Mouse (Mus musculus) gastrocnemius, adult 8-10 months (tissue): Measurements from ENCODE around the gene Slc9a1. TPM values are rescaled to one million over a fixed set of nuclear protein-coding genes. Genes with fewer than 3 reads are reported as not detected.

Source experiments
- DNase-seq, 2 experiments: peaks; one replicate each; pipeline ENCODE4 v3.0.0; 2022; ENCODE audit warnings: low spot score in 2 of 2
- total RNA-seq, 4 experiments: library from RNA; stranded (reverse); gene quantifications; 2 replicates each; pipeline ENCODE4 v1.2.4; 2022

The Slc9a1 gene
- total RNA-seq, 4 experiments from 2014 or later: 6.9 to 9.8 (median 8.4) TPM

DNA sequence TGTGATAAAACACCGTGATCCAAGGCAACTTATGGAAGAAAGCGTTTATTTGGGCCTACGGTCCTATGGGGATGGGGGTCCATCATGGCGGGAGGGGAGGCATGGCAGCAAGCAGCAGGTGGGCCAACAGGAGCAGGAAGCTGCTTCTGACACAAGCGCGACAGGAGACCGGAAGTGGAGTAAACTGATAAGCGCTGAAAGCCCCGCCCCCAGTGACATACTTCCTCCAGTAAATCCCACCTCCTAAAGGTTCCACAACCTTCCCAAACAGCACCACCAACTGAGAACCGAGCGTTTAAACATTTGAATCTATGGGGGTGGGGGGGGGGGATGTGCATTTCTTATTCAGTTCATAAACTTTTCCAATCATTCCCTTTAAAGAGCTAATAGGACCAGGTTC, 66.4 kb downstream of the Slc9a1 start:
- DNase-seq: no peak

DNA sequence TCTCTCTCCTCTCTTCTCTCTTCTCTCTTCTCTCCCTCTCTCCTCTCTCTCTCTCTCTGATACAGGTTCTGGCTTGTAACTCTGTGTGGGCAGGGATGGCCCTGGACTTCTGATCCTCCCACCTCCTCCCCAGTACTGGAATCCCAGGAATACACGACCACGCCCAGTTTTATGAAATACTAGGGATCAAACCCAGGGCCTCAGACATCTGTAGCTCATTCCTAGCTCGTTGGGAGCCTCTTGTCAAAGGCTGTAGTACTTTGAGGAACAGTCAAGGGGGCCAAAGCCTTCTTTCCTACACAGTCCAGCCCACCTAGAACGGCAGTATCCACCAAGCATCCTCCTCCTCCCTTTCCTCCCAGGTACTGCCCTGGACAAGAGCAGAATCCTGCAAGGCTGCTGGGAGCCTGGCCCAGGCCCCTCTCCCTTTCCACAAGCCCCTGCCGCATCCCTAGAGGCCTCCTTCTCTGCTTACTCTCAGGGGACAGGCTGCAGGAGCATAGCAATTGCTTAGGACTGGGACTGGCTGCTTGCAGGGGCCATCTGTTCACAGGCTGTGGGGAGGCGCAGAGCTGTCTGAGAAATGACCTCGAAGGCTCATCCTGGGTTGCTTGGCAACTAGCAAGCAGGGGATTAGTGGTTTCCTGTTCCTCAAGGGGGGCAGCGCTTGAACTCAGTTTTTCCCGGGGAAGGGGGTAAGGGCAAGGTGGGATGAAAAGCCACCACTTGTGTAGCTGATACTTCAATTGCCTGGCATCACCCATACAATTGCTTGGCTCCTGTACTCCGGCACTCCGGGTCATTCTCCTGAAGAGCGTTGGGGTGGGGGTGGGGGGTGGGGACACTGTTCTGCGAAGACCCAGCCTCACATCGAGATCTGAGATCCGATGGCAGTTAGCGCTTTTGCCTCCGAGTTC, 70.2 kb downstream of the Slc9a1 start:
- DNase-seq: no peak

DNA sequence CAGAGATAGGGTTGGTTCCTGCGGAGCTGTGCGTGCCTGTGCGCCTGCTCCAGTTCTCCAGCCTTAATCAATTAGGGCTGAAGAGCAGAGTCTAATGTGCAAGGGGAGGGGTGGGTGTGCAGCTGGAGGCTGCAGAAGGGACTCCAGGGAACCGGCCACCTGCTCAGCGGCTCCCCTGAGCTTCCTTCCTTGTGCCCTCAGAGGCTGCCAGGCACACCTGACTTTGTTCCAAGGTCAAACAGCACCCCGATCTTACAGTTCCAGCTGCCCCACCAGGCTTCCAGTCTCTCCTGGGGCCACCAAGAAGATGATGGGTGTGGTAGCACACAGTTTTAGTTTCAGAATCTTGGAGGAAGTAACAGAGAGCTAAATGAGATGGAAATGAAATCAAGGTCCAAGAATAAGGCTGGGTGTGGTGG, 70.9 kb downstream of the Slc9a1 start:
- no peak for DNase-seq

DNA sequence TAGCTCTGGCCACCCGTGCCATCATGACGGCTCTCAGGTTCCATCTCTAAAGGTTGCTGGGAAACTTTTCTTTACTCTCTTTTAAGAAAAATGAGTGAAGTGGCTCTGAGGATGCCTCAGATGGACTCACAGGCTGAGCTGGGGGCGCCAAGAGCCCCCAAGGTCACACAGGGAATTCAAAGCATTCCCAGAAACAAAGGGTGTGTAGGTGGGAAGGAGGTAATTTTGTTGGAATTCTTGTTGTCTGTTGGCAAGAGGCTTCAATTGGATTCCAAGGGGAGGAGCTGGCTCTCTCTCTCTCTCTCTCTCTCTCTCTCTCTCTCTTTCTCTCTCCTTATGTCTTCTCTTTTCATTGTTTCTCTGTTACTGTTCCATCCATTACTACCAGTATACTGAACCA, 72.7 kb downstream of the Slc9a1 start:
- DNase-seq: no peak

DNA sequence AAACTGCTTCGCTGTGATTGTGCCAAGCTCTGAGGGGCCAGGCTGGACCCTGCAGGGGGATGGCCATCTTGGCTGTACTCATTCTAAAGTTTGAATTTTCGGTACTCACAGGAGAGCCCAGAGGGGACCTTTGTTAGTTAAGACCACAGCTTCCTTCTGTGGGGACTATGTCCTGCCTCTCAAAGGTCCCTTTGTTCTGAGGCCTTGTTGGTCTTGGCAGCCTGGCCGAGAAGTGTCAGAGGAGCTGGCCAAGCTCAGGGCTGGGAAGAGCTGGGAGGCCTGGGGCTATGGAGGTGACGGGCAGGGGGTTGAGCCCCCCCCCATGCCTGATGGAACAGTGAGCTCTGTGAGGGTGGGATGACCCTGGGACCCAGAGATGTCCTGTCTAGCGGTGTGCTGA, 73.6 kb downstream of the Slc9a1 start:
- no peak for DNase-seq

DNA sequence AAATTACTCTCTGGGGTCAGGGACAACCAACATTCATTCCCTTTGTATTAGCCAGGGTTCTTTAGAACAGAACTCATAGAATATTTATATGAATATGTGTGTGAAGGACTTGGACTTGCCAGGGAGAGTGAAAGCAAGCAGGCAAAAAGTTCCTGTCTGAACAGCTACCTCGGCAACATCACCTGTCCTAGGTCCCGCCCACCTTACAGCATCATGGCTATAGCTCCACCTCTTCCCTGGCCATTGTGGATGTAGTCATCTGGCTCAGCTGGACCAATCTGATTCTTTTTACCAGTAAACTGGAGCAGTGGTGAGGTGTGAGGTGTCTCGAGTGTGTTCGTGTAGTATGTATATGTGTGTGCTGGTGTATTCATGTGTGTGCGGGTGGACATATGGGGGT, 76.2 kb downstream of the Slc9a1 start:
- no peak for DNase-seq

DNA sequence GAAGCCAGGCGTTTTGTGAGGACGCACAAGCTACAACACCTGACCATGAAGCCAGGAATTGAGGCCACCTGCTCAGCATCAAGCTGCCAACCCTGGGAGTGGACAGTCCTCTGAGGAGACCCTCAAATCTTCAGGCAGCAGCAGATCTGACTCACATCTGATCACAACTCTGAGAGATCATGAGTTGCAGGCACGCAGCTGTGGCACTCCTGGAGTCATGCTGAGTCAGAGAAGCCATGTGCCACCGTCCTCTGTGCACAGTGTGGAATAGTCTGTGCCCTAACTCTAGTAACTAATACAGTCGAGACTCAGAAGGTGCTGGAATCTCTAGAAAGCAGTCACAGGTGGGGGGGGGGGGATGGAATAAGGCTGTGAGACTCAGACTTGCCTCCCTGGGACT, 77.9 kb downstream of the Slc9a1 start:
- no peak for DNase-seq

DNA sequence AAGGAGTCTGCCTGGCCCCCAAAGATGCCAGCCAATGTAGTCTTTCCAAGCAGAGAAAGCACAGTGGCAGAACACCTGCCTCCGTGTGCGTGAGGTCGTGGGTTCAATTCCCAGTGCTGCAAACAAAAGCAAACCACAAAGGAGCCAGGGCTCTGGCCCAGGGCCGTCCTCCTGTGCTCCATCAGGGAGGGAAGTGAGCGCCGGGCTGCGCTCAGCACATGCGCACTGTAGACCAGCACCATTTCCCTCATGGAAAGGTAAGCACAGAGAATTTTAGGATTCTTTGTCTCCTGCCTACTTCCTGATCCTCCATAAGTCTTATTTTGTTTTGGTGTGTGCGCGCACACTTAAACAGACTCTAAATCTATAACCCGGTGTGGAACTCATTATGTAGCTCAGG, 78.5 kb downstream of the Slc9a1 start:
- no peak for DNase-seq

DNA sequence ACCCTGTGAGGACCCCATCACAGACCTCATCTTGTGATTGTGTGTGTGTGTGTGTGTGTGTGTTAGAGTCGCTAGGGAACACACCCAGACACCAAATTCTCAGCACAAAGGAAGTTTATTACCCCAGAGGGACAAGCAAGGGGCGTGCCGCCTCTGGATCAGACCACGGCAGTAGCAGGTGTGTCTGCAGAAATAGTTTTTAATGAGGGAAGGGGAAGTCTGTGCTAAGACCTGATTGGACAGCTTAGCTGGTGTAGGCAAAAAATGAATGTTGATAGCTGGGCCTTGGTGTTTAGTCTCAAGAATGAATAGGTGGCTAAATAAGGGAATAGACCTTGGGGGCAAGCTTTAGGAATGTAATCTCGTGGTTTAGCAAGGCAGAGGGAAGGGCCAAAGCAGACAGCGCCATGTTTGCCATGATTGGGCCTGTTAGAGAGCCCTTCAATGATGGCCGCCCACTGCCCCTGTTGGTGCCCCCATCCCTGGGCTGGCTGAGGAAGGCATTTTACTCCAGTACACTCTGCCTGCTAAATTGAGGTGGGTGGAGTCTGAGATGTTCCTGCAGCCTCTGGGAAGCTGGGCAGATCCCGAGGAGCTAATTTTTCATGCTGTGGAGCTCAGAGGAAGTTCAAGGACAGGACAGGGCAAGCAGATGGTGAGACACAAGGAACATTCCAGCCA, 79.3 kb downstream of the Slc9a1 start:
- no peak for DNase-seq

DNA sequence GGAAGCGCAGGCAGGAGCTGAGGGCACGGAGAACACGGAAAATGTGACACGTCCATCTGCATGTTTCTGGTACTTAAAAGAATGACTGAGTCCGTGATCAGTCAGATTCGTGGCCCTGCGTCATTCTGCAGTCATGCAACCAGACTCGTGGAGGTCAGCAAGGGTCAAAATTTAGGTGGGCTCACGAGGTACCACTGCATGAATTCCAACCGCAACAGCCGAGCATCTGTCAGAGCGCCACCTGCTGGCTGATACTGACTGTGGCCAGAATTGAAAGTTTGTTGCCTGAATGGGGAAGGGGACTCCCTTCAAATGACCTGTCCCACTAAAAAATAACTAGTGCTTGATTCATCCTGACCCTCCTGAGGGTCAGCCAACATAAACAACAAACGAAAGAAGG, 80.2 kb downstream of the Slc9a1 start:
- peak in 1 of 2 experiments; percentile 28 for DNase-seq

DNA sequence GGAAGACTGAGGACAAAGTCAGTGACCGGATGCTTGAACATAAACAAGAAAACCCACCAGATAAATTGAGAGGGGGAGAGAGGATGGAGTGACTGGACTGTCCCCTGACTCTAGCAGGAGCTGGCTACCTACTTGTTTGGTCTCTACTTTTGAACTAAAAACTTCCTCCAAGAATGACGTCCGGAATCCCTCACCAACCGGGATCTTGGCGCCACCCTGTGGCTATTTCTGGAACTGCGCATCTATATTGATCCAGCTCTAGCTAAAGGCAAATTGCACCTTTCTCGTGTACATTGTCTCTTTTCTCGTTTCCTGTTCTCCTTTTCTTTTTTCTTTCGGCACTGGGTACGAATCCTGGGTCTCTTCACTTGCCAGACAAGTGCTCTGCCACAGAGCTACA, 82.0 kb downstream of the Slc9a1 start:
- DNase-seq: peak; percentile 67 to 74

DNA sequence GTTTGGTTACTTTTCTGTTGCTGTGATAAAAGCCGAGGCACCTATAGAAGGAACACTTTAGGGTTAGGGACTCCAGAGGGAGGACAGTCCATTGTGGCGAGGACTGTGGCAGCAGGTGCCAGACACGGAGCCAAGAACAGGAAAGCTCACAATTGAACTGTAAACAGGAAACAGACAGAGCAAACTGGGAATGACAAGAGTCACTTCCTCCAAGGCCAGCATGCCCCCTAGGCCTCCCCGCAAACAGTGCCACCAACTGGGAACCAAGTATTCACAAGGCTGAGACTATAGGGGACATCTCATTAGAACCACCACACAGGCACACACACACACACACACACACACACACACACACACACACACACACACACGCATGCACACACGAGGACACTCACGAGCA, 82.9 kb downstream of the Slc9a1 start:
- no peak for DNase-seq

DNA sequence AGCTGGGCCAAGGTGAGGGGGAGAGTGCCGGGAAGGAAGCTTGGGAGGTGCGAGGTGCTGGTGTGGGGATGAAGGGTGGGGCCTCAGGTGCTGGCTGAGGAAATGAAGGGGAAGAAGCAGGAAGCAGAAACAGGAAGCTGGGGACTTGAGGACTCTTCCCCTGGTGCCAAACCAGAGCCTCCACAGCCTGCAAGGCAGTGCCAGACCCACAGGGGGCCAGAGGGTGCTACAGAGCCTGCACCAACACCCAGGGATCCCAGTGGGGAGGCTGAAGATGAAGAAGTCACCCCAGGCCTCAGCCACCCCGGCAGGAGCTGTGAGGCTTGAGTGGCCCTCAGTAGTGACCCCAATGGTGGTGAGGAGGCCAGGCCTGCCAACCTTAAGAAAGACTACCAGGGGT, 88.5 kb downstream of the Slc9a1 start:
- DNase-seq: no peak

DNA sequence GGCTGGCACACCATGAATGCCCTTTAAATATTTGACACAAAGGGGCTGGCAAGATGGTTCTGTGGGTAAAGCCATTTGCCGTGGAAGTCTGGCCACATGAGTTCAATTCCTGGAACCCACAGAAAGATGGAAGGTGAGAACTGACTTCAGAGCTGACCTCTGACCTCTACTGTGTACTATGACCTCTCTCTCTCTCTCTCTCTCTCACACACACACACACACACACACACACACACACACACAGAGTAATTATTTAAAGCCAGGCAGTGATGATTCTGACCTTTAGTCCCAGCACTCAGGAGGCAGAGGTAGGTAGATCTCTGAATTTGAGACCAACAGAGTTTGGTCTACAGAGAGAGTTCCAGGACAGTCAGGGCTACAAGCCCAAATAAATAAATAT, 90.5 kb downstream of the Slc9a1 start:
- DNase-seq: no peak

DNA sequence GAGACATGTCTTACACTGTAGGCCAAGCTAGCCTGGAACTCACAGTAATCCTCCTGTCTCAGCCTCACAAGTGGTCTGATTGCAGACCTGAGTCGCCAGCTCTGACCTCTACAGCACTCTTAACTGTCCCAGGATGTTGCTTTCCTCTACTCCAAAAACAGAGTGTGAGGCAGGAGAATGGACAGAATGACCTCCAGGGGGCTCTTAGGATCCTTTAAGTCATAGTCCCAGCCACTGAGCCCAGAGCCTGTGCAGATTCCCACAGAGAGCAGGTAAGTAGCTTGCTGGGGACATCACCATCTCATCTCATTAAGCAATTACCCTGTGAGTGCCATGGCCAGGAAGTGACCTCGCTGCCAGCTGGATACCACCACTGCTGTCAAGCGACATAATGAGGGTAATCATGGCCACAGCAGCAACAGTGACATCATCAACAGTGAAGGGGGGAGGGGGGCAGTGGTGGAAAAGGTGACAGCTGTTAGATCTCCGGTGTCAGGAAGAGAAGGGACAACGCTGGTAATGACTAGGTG, 91.4 kb downstream of the Slc9a1 start:
- DNase-seq: no peak

DNA sequence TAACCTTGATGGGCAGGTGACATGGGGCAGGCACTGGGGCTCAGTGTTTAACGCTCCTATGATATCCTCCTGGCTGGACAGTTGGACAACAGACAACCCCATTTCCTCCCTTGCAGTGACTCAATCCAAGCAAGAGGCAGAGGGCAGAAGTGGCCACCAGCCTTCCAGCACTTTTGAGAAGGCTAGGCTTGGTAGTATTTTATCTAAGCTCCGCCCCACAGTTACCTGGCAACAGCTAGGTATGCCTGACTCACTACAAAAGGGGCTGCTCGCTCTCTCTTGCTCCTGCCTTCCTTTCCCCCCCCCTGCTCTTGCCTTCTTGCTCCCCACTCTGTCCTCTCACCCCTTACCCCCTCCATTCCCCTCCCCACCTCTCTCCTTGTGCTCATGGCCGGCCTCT, 91.9 kb downstream of the Slc9a1 start:
- no peak for DNase-seq

DNA sequence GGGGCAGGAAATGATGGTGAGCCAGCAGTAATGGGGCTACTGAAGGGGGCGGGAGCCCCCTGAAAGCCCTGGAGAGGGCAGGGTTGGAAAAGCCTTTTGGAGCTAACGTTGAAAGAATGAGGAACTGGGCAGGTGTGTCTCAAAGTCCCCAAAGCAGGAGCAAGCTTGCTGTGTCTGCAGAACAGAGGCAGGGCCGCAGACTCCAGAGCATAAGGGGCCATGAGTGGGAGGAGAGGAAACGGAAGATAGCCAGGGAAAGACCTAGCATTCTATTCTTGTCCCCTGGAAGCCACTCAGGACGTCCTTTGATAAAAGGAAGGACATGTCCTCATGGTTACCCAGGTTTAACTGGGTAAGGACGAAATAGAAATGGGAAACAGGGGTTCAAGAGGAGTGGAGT, 93.7 kb downstream of the Slc9a1 start:
- no peak for DNase-seq

DNA sequence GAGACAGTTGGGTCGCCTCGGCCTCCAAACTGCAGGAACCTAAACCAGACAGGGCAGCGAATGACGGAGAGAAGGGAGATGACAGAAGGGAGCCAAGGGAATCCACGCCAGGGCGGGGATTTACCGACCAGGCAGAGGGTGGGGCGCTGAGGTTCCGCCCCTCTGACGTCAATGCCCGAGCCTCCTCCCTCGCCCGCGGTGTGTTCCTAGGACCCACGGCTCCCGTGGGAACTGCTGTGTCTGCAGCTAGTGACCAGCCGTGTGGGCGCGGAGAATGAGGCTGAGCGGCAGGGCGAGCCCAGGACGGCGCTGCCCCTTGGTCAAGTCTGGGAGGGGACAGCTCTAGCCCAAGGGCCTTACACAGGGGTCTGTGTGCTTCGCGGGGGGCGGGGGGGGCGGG, 98.6 kb downstream of the Slc9a1 start:
- peak; percentile 72 to 83 for DNase-seq

DNA sequence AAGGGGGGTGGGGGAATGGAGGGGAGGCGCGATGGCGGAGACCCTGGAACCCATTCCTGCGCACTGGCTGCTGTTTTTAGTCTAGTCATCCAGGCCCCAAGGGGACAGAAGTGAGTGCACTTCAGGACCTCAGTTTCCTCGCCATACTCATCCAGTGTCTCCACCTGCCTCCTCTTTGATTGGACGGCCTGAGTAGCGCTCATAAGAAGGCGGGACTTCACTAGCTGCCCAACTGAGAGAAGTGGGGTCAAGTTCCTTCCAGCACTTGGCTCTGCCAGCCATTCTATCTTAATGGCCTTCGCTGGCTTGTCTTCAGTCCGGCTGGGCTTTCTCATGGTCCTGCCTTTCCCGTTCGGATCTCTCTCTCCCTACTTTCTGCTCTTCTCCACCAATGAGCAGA, 99.6 kb downstream of the Slc9a1 start:
- peak in 1 of 2 experiments; percentile 39 for DNase-seq

DNA sequence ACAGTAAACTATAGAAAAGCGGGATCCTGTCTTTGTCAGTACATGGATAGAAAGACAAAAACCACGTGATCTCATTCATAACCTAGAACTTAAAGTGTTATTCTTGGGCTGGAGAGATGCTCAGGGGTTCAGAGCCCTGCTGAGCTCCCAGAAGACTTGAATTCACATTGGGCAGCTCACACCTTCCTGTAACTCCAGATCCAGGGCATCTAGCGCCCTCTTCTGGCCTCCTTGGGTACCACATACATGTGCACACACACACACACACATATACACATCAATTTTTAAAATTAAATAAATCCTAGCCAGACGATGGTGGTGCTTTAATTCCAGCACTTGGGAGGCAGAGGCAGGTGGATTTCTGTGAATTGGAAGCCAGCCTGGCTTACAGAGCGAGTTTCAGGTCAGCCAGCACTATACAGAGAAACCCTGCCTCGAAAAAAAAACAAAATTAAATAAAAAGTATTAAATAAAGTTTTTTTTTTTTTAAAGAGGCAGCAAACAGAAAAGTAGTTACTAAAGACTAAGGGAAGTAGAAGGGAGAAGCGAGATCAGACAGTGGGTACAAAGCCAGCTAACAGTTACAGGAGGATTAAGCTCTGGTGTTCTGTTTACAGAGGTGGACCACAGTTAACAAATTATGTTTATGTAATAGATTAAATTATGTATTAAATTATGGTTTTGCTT, 101.8 kb downstream of the Slc9a1 start:
- no peak for DNase-seq
